Mouse (Mus musculus) liver, embryonic 14.5 days (tissue): ENCODE data around the gene Fau. TPM values are rescaled to one million over a fixed set of nuclear protein-coding genes. Genes with fewer than 3 reads are reported as not detected.

Experiments
- ATAC-seq: fragments of 200-750 bp; cut with Nextera tagmentation; 2 replicates; pipeline ENCODE4 v1.8.0; 2017; ENCODE audit warnings: moderate number of reproducible peaks, mild to moderate bottlenecking, moderate library complexity; ENCODE audit not compliant: insufficient read depth
- DNase-seq, 3 experiments: peaks; one replicate each; pipeline ENCODE4 v3.0.0-alpha.2; 2012 to 2013; ENCODE audit warnings: low read depth in 3 of 3, low spot score in 3 of 3
- H3K27ac ChIP-seq: fragments of 300-500 bp; sonication (generic); 2 replicates; pipeline ENCODE4 v1.5.1; 2014; ENCODE audit warnings: moderate library complexity, mild to moderate bottlenecking, control low read depth, inconsistent platforms
- H3K27me3 ChIP-seq: fragments of 300-500 bp; sonication (generic); 2 replicates; pipeline ENCODE4 v1.6.1; 2014; ENCODE audit warnings: mild to moderate bottlenecking, low read length, moderate library complexity; ENCODE audit not compliant: control insufficient read depth, insufficient read depth
- H3K36me3 ChIP-seq: fragments of 300-500 bp; sonication (generic); replicated peaks from 2 replicates; pipeline ENCODE4 v1.6.1; 2014; ENCODE audit warnings: low read depth; ENCODE audit not compliant: control insufficient read depth, insufficient read depth
- H3K4me1 ChIP-seq, 2 experiments: fragments of 200-500 bp in 1 of 2; fragments of 300-500 bp in 1 of 2; sonication (generic) in 1 of 2; replicated peaks; 2 replicates each; pipeline ENCODE4 v1.6.1; 2012 to 2014; ENCODE audit warnings: antibody characterized with exemption in 1 of 2, inconsistent platforms in 1 of 2, low read length in 1 of 2; ENCODE audit not compliant: control insufficient read depth in 2 of 2, insufficient read depth in 2 of 2
- H3K4me2 ChIP-seq: fragments of 300-500 bp; sonication (generic); 2 replicates; pipeline ENCODE4 v1.6.1; 2014; ENCODE audit warnings: low read depth, mild to moderate bottlenecking, control low read depth, moderate library complexity
- H3K4me3 ChIP-seq, 2 experiments: fragments of 200-500 bp in 1 of 2; fragments of 300-500 bp in 1 of 2; sonication (generic) in 1 of 2; 2 replicates each; pipeline ENCODE4 v1.5.1; 2012 to 2014; ENCODE audit warnings: low read depth in 2 of 2, low read length in 2 of 2, mild to moderate bottlenecking in 2 of 2, control low read depth in 1 of 2, inconsistent platforms in 1 of 2, moderate library complexity in 1 of 2; ENCODE audit not compliant: insufficient read depth in 1 of 2
- H3K9ac ChIP-seq: fragments of 300-500 bp; sonication (generic); replicated peaks from 2 replicates; pipeline ENCODE4 v1.6.1; 2014; ENCODE audit warnings: mild to moderate bottlenecking, control low read depth, moderate library complexity
- H3K9me3 ChIP-seq: fragments of 300-500 bp; sonication (generic); 2 replicates; pipeline ENCODE4 v1.6.1; 2016; ENCODE audit warnings: low read length, mixed read lengths; ENCODE audit not compliant: control insufficient read depth
- CTCF ChIP-seq: IDR thresholded peaks from 2 replicates; pipeline ENCODE4 v1.5.1; 2016; ENCODE audit warnings: antibody characterized with exemption, low read depth, control low read depth
- EP300 ChIP-seq: IDR thresholded peaks from 2 replicates; pipeline ENCODE4 v1.6.1; 2016; ENCODE audit warnings: antibody characterized with exemption, low read depth
- WGBS: fragments of 180-500 bp; shearing (Covaris S2); extraction: QIAGEN DNeasy Blood & Tissue Kit; methylation state at CpG from one replicate; pipeline ENCODE4 v1.1.7; 2014; ENCODE audit not compliant: insufficient replicate concordance; 5-methylcytosine and 5-hydroxymethylcytosine counted together
- polyA plus RNA-seq, 2 experiments: library from polyadenylated mRNA; depleted of rRNA in 1 of 2; stranded (reverse) in 1 of 2; unstranded in 1 of 2; fragments of >200 nt; fragmentation: Nextera tagmentation in 1 of 2; extraction: Ambion mirVana in 1 of 2; gene quantifications; 2 replicates each; pipeline versions ENCODE4 v1.2.1 to v1.2.3; 2012 to 2014

Gene Fau
- polyA plus RNA-seq, 2 experiments, result 639 to 969 TPM

- H3K27me3 ChIP-seq, result no peaks in the 10 kb centered on the region
- H3K36me3 ChIP-seq, result peaks cover 45% of the 10 kb centered on the region
- peak overlapping the region; percentile 76 for H3K27ac ChIP-seq
- H3K4me1 ChIP-seq, result peaks cover 22 to 24% of the 10 kb centered on the region in 2 experiments
- peak overlapping the region; percentile 96 for H3K9ac ChIP-seq
- ATAC-seq (no peak), DNase-seq (no peak)
- peak overlapping the region; percentile 91 for H3K4me2 ChIP-seq
- 20% methylated on average over 5 of the region's 5 CpGs for WGBS
- TF ChIP-seq CTCF, result no peak
- TF ChIP-seq EP300, result no peak
- H3K9me3 ChIP-seq, result no peaks in the 10 kb centered on the region
- H3K4me3 ChIP-seq, result peak overlapping the region; percentile 82 to 97
These were observed 869 bp downstream of the Fau start for GRCm38 (mm10) chr19:6058513-6058912.

DNA sequence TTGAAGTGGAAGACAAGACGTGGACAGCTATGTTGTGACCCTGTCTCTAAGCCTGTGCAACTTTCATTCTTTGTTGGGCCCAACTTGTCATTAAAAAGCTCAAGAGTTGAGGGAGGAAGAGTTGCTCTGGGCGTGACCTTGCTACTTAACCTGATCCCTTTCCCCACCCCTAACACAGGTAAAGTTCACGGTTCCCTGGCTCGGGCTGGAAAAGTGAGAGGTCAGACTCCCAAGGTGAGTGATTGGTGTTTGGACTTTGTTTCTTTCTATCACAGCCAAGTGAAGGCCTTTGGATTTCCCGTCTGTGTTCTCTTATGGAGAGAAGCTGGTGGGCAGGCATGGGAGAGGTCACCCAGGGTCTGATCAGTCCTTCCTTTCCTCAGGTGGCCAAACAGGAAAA is 1.3 kb downstream of the Fau start:
- H3K36me3 ChIP-seq, result peaks cover 41% of the 10 kb centered on the region
- peak overlapping the region; percentile 96 for H3K9ac ChIP-seq
- peak overlapping the region; percentile 91 for H3K4me2 ChIP-seq
- no peak for DNase-seq
- H3K9me3 ChIP-seq, result no peaks in the 10 kb centered on the region
- no peak for ATAC-seq
- H3K4me3 ChIP-seq, result peak overlapping the region; percentile 82 to 97
- 60% methylated on average over 5 of the region's 5 CpGs for WGBS
- peak overlapping the region; percentile 76 for H3K27ac ChIP-seq
- TF ChIP-seq EP300, result no peak
- TF ChIP-seq CTCF, result no peak
- H3K4me1 ChIP-seq, result peaks cover 22 to 24% of the 10 kb centered on the region in 2 experiments
- no peaks in the 10 kb centered on the region for H3K27me3 ChIP-seq

DNA sequence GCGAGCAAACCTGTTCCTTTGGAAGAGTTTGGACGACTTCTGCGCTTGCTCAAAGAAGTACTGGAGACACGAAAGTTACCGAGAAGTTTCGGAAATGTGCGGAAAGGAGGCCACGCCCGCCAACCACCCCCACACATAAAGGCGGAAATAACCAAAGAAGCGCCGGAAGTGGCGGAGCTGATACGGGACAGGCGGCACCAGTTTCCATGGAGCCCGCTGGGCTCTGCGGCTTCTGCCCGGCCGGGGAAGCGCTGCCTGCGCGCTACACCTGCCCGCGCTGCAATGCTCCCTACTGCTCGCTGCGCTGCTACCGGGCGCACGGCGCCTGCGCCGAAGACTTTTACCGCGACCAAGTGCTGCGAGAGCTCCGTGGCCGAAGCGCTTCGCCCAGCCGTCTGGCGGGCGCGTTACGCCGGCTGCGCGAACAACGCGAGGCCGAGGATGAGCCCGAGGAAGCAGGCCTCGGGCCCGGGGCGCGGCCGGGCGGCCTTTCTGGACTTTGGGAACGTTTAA is 3.4 kb downstream of the Fau start, which contains the start of gene Znhit2:
TSS of gene Znhit2 (plus strand) at position 172 of the 513 bp plus-strand sequence.
- Histone ChIP-seq H3K9ac (peak within 1 kb of the TSS; percentile 92), H3K4me3 (peak within 1 kb of the TSS; percentile 66 to 97), H3K4me2 (peak within 1 kb of the TSS; percentile 86), H3K9me3 (no peaks in the 10 kb centered on the region), H3K4me1 (peaks cover 22 to 24% of the 10 kb centered on the region in 2 experiments), H3K27ac (peak within 1 kb of the TSS; percentile 94), H3K36me3 (peaks cover 24% of the 10 kb centered on the region), H3K27me3 (no peaks in the 10 kb centered on the region)
- under 1% methylated on average over 58 of the region's 58 CpGs for WGBS
- TF ChIP-seq CTCF (peak; percentile 31), EP300 (peak; percentile 14; the same call in 1 of the 2 replicates)
- peak; percentile 69 for ATAC-seq
- DNase-seq, result peak; percentile 91

DNA sequence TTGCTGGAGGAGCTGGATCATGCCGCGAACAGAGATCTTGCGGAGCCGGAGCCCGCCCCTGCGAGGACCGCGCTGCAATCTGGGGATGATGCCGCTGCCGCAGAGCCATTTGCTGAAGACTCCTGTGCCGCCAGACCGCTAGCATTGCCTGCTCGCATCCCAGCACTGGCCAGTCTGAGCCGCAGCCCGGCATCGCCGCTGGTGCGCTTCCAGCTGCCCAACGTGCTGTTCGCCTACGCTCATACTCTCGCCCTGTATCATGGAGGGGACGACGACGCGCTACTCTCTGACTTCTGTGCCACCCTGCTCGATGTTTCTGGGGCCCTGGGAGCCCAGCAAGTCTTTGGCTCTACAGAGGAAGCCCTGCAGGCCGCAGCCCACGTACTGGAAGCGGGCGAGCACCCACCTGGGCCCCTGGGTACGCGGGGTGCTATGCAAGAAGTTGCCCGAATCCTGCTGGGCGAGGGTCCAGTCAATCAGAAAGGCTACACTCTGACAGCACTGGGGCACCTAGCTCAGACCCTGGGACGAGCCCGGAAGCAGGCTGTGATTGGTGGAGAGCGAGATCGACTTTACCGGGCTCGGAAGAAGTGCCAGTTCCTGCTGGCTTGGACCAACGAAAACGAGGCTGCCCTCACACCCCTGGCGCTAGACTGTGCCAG is 4.1 kb downstream of the Fau start:
- Histone ChIP-seq H3K4me2 (peak overlapping the region; percentile 86), H3K9ac (peak overlapping the region; percentile 92), H3K4me3 (peak overlapping the region; percentile 66 to 97), H3K36me3 (peaks cover 20% of the 10 kb centered on the region), H3K27ac (peak overlapping the region; percentile 94), H3K27me3 (no peaks in the 10 kb centered on the region), H3K4me1 (peaks cover 17 to 19% of the 10 kb centered on the region in 2 experiments), H3K9me3 (no peaks in the 10 kb centered on the region)
- under 1% methylated on average over 44 of the region's 44 CpGs for WGBS
- TF ChIP-seq EP300, result 0 out of 2 replicates have a peak, but pooled peaks have one; percentile 8
- 0 out of 2 replicates have a peak, but pooled peaks have one; percentile 14 for TF ChIP-seq CTCF
- ATAC-seq (peak; percentile 5; the same call in 1 of the 2 replicates), DNase-seq (no peak)

DNA sequence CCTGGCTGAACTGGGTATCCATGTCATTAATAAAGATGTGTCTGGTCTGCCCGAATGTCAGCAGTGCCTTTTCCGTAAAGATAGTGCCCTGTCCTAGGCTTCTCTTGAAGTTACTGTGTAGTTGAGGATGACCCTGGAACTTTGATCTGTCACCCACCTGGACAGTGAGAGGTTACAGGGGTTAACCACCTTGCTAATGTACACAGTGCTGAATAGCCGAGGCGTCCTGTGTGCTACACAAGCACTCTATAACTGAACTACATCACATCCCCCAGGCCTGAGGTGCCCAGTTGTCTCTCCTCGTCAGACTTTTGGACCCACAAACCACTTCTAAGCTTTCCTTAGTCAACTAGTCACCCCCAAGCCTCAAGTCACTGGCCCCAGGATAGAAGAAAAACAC is 4.8 kb downstream of the Fau start:
- H3K4me1 ChIP-seq, result peaks cover 16 to 20% of the 10 kb centered on the region in 2 experiments
- H3K9me3 ChIP-seq, result no peaks in the 10 kb centered on the region
- no peak for ATAC-seq
- peaks cover 20% of the 10 kb centered on the region for H3K36me3 ChIP-seq
- H3K4me2 ChIP-seq, result peak overlapping the region; percentile 86
- WGBS, result 46% methylated on average over 5 of the region's 5 CpGs
- DNase-seq, result no peak
- peak overlapping the region; percentile 66 to 97 for H3K4me3 ChIP-seq
- no peaks in the 10 kb centered on the region for H3K27me3 ChIP-seq
- no peak for TF ChIP-seq EP300
- no peak for TF ChIP-seq CTCF
- H3K27ac ChIP-seq, result no peak overlapping the region; the same call in 1 of the 2 replicates
- peak overlapping the region; percentile 92 for H3K9ac ChIP-seq
